Mouse (Mus musculus) brown adipose tissue, adult 24 weeks (tissue): ENCODE data around the gene Cnr2. TPM values are rescaled to one million over a fixed set of nuclear protein-coding genes. Genes with fewer than 3 reads are reported as not detected.
"Not testable (repeated sequence)": the region's sequence is repeated elsewhere in the genome, so short reads cannot be mapped to it uniquely, and the experiment has no call there.

Experiments
- H3K27ac ChIP-seq: fragments of 200-500 bp; replicated peaks from 2 replicates; pipeline ENCODE4 v1.5.1; 2012; ENCODE audit warnings: low read depth, mild to moderate bottlenecking, low read length
- H3K4me1 ChIP-seq: fragments of 200-500 bp; 2 replicates; pipeline ENCODE4 v1.6.1; 2012; ENCODE audit warnings: low read length, mixed read lengths; ENCODE audit not compliant: control insufficient read depth, insufficient read depth, insufficient read length
- H3K4me3 ChIP-seq: fragments of 200-500 bp; 2 replicates; pipeline ENCODE4 v1.5.1; 2012; ENCODE audit warnings: low read depth, mild to moderate bottlenecking, low read length, moderate library complexity; ENCODE audit not compliant: insufficient read depth
- polyA plus RNA-seq: library from polyadenylated mRNA; stranded (reverse); fragments of >200 nt; gene quantifications from 2 replicates; pipeline ENCODE4 v1.2.4, GENCODE M21; 2012; ENCODE audit not compliant: missing spikeins, insufficient read depth, insufficient read length

The Cnr2 gene
- polyA plus RNA-seq, 1 experiment = 0.55 TPM

DNA sequence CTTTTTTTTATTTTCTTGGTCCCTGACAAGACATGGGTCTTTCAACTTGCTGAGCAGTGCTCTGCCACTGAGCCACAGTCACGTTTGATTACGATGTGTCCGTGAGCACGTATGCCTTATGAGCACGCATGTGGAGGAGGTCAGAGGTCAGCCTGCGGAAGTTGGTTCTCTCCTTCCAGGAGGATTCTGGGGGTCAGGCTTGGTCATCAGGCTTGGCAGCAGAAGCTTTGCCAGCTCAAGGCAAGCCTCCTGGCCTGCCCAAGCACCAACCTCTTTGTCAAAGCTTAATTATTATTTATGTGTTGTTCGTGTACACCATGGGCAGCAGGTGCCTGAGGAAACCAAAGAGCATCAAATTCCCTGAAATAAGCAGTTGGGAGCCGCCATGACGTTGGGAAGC lies 33.2 kb downstream of the Cnr2 start:
- H3K4me1 ChIP-seq = no peaks in the 10 kb centered on the region

DNA sequence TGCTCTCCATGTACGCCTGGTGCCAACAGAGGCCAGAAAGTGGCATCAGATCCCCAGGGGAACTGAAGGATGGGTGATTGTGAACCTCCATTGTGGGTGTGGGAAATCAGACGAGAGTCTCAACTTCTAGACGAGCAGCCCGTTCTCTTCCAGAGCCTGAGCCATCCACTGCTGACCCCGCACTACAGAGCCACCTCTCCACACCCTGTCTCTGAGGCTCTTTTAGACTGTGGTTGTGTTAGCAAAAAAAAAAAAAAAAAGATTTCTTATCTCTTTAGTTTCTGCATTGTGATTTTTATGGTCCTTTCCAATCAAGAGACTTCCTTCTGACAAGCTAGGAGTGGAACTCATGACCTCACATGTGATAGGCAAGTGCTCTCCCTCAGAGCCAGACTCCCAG lies 34.2 kb downstream of the Cnr2 start:
- Histone ChIP-seq H3K4me3 (no peak overlapping the region), H3K27ac (no peak overlapping the region), H3K4me1 (no peaks in the 10 kb centered on the region)

More for the DNA sequence above, 33.2 kb downstream of the Cnr2 start:
- H3K4me3 ChIP-seq = no peak overlapping the region
- no peak overlapping the region for H3K27ac ChIP-seq

DNA sequence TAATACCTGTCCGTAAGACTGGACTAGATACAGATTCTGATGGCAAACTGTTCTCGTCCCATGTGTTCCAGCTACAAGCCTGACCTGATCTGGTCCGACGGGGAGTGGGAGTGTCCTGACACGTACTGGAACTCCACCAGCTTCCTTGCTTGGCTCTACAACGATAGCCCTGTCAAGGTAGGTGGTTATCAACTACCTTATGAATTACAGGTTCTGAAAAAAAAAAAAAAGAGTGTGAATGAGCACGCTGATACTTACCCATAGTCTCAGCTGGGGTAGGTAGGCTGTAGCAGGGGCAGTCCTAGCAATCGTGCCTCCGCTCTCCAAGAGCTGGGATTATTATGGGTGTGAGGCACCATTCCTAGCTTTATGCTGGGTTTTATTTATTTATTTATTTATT lies 34.6 kb downstream of the Cnr2 start:
- no peak overlapping the region for H3K4me3 ChIP-seq
- H3K4me1 ChIP-seq = no peaks in the 10 kb centered on the region
- no peak overlapping the region for H3K27ac ChIP-seq

DNA sequence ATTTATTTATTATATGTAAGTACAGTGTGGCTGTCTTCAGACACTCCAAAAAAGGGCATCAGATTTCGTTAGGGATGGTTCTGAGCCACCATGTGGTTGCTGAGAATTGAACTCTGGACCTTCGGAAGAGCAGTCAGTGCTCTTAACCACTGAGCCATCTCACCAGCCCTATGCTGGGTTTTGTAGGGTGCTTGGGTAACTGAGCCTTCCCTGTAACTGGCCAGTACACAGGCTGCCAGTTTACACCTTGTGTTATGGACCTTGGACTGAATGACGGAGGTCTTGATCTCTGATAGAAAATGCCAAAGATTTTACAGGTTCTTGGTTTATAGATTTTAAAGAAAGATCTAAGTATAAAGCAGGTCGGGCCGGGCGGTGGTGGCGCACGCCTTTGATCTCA lies 35.0 kb downstream of the Cnr2 start:
- H3K4me1 ChIP-seq = no peaks in the 10 kb centered on the region
- no peak overlapping the region for H3K27ac ChIP-seq
- H3K4me3 ChIP-seq = no peak overlapping the region

DNA sequence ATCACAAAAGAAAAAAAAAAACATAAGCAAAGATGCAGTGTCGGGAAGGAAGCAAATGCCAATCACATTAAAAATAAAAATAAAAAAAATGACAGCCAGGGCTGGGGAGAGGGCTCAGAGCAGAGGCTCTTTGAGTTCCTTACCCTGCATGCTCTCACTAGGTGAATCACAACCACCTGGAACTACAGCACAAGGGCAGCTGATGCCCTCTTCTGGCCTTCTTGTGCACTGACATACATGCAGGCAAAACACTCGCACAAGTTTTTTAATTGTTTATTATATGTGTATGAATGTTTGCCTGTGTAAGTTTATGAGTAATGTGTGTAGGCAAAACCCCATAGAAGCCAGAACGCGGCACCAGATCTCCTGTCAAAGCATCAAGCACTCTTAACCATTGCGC lies 36.6 kb downstream of the Cnr2 start:
- Histone ChIP-seq H3K4me1 (no peaks in the 10 kb centered on the region), H3K4me3 (no peak overlapping the region), H3K27ac (no peak overlapping the region)

DNA sequence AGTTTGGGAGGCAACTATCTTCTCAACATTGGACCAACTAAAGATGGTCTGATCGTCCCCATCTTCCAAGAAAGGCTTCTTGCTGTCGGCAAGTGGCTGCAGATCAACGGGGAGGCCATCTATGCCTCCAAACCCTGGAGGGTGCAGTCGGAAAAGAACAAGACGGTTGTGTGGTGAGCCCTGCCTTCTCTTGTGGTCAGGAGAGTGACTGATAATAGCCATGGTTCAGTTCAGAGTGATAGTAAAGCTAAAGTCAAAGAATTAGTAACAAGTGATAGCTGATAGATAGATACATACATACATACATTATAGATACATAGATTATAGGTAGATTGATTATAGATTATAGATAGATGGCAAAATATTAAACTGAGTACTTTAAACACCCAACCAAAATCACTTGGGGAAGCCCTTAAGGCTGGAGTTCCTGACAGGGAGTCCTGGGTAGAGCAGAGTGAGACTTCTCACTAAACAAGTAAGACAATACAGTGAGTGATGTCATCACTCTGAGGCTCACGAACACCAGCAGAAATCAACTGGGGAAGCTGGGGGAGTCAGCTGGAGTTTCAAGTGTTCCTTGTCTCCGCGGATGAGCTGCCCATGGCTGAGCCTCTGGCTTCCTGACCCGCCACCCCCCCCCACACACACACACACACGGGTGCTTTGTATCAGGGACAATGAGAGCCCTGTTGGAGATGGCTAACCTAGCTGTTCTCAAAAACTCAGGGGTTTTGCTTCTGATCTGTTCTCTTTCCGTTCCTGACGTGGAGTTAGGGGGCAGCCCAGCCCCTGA lies 39.7 kb downstream of the Cnr2 start:
- Histone ChIP-seq H3K27ac (no peak overlapping the region), H3K4me1 (no peaks in the 10 kb centered on the region), H3K4me3 (no peak overlapping the region)

DNA sequence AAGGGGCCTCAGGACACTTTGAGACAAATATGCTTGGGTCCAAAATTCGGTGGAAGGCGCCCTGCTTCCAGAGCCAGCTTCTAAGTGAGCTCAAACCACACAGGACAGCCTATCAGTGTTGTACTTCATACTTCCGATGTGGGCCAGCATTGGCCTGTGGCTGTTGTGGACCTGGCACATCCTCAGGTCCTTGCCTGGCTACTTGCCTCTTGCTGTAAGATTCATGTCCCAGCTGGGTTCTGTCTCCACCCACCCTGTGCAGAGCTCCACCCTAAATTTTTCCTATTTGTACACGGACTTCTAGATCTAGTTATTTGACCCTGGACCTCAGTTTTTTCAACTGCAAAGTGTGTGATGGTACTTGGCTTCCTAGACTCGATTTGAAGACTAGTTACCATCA lies 40.3 kb downstream of the Cnr2 start:
- H3K4me1 ChIP-seq = no peaks in the 10 kb centered on the region
- H3K4me3 ChIP-seq = no peak overlapping the region
- no peak overlapping the region for H3K27ac ChIP-seq

DNA sequence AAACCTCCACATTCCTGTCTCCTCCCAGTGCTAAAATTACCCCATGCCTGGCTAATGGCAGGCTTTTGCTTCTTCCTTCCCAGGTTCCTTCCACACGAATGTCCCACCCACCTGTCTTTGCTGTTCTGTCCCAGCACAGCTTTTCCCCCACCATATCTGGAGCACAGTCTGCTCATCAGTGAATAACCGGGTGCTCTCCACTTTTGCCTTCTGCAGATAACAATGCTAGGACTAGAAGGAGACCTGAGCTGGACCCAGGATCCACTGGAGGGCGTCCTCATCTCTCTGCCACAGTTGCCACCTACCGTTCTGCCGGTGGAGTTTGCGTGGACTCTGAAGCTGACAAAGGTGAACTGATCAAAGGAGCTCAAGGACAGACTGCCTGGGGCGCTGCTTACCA lies 43.7 kb downstream of the Cnr2 start:
- H3K27ac ChIP-seq = no peak overlapping the region
- no peak overlapping the region for H3K4me3 ChIP-seq
- H3K4me1 ChIP-seq = peaks cover 8% of the 10 kb centered on the region; the same call in 1 of the 2 replicates

DNA sequence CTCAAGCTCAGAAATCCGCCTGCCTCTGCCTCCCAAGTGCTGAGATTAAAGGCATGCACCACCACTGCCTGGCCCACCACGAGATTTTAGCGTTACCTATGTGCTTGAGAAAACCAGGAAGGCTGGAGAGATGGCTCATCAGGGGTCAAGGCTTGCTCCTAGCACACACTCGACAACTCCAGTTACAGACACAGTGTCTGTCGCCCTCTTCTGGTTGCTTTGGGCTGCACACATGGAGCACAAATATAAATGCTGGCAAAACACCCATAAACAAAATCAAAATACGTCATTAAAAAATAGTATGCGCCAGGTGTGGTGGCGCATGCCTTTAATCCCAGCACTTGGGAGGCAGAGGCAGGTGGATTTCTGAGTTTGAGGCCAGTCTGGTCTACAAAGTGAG lies 45.8 kb downstream of the Cnr2 start:
- H3K27ac ChIP-seq = not testable (repeated sequence)

DNA sequence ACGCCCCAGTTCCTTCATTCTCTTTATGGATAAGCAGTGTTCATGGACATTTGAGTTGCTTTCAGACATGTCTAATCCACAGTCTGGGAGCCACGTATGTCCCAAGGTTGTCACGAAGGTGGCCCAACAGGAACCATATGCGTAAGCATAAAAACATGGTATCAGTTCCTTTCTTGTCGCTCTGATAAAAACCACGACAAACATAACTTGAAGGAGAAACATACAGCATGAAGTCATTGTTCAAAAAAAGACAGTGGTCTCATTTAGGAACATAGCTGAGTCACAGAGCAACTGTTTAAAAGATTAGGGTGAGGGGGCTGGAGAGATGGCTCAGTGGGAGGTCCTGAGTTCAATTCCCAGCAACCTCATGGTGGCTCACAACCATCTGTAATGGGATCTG lies 47.0 kb downstream of the Cnr2 start:
- peaks cover 9% of the 10 kb centered on the region; the same call in 1 of the 2 replicates for H3K4me1 ChIP-seq
- no peak overlapping the region for H3K27ac ChIP-seq
- no peak overlapping the region for H3K4me3 ChIP-seq

More for the DNA sequence above, 45.8 kb downstream of the Cnr2 start:
- not testable (repeated sequence) for H3K4me1 ChIP-seq, H3K4me3 ChIP-seq

DNA sequence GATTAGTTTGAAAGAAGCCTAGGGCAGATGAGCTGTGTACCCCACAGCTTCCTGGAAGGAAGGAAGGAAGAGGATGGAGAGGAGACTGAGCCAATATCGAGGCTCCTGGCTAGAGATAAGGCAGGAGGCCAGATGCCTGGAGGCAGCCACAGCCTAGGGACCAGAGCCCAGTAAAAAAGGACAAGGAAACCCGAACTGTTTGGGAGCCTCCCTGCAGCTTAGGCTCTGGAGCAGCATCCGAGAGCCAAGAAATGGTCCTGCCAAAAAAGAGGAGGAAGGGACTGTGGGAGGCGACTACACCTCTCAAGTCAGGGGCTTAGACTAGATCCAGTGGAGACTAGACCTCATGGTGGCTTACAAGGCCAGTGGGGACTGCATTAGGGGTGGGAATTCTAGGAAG lies 48.2 kb downstream of the Cnr2 start:
- peaks cover 17% of the 10 kb centered on the region for H3K4me1 ChIP-seq
- H3K4me3 ChIP-seq = no peak overlapping the region
- H3K27ac ChIP-seq = peak overlapping the region; percentile 53

DNA sequence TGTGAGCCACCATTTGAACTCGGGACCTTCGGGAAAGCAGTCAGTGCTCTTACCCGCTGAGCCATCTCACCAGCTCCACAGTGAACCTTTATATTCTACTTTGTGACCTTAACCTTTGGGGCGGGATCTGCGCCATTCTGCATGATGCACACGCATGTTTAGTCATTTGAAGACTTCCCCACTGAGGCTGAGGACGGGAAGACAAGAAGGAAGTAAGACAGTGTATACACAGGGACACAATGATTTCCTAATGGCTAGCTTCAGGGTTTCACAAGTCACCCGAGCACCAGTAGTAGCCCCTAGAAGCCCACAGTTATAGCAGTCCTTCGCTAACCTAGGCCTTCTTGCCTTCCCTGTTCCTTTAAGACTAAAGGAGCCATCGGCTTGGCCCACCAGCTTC lies 50.5 kb downstream of the Cnr2 start:
- Histone ChIP-seq H3K27ac (peak overlapping the region; percentile 71), H3K4me1 (peaks cover 23% of the 10 kb centered on the region), H3K4me3 (peak overlapping the region; percentile 52)

DNA sequence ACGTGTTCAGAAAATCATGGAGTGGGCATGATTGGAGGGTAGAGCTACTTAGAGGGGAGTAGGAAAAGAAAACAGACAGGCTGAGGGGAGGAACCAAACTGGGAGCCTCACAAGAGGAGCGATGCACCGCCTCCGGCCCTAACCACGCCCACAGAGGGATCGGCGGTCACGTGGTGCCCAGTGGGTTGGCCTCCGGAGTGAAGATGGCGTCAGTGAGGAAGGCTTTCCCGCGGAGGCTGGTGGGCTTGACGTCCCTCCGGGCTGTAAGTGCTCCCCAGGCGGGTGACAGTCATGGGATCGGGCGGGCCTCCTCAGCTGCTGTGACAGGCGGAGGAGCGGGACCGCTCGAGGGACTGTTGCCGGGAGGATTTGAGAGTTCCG lies 51.1 kb downstream of the Cnr2 start, which contains the start of gene Hmgcl:
Gene Hmgcl (plus strand): TSS at position 171 of the 381 bp plus-strand sequence.
- Histone ChIP-seq H3K27ac (peak within 1 kb of the TSS; percentile 82), H3K4me3 (peak within 1 kb of the TSS; percentile 79), H3K4me1 (peaks cover 23% of the 10 kb centered on the region)

DNA sequence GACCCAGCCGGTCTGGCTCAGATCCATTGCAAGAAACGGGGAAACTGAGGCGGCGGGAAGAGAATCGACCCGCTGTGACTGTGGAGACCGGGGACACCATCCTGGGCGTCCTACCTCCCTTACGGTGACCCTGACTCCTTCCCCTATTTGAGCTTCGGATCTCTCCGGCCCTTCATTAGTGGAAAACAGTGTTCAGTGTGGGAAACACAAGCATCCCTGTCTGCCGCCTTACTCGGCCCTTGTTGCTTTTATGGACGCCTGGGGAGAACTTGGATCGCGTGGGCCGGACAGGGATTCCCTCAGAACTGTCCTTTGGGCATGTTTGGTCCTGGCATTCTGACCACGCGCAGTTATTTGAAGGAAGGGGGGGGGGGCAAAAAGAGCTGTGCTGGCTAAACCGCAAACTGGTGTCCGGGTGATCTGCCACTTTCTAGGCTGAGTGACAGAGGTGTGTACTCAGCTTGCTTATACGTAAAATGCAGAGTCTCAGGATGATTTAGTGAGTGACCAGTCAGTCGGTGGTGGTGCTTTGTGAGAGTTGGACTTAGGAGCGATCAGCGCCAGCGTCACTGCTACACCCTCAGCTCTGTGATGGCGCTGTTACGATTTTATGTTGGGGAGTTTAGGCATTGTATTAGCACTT lies 51.6 kb downstream of the Cnr2 start:
- Histone ChIP-seq H3K27ac (peak overlapping the region; percentile 82), H3K4me3 (peak overlapping the region; percentile 79), H3K4me1 (peaks cover 23% of the 10 kb centered on the region)

DNA sequence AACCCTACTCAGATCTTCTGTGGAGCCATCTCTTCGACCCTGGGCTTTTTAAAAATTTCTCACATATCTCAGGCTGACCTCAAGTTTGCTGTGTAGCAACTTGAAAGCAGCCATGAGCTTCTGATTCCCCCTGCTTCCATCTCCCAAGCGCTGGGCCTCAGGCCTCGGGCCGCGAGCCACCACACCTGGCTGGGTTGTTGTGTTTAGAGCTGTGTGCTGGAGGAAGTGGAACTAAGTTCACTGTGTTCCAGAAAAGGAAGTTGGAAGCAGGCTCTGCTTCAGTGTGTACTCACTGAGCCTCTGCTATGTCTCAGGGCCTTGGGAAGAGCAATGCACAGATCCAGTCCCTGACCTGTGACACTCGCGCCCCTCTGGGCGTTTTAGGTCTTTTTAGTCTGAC lies 52.9 kb downstream of the Cnr2 start:
- H3K4me1 ChIP-seq = peaks cover 23% of the 10 kb centered on the region
- H3K27ac ChIP-seq = peak overlapping the region; percentile 86
- H3K4me3 ChIP-seq = peak overlapping the region; percentile 29

DNA sequence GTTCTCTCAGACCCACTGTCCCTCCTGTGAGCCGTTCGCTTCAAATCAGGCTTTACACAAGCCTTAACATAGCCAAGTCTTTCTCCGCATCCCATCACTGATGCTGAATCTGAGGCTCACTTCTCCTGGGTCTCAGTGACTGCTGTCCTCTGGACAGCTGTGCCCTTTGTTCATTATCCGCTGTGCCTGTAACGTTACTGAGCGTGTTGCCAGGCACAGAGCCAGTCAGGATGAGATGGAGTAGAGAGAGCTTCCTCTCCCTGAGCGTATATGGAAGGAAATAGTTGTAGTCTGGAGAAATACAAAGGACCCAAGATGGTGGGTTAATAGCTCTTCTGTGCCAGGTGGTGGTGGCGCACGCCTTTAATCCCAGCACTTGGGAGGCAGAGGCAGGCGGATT lies 54.3 kb downstream of the Cnr2 start:
- Histone ChIP-seq H3K27ac (peak overlapping the region; percentile 71), H3K4me3 (no peak overlapping the region), H3K4me1 (peaks cover 16% of the 10 kb centered on the region)
